Comparison of ENCODE assay signal across 11 mouse cellular contexts in the genomic region with DNA sequence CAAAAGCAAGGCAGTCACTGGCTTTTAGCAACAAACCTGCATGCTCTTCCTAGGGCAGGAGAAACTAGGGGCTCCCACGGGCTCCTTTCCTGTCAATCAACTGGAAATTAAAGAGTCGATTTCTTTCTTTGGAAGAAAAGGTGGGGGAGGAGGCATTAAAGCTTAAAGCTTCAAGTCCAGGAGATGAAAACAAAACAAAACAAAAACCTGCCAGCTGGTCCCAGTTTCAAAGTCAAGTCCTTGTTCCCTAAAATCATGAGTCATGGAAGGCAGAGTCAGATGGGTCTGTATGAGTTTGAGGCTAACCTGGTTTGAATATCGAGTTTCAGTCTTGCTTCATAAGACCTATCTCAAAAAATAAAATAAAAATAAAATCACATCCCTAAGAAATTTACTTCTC. TPM values are rescaled to one million over a fixed set of nuclear protein-coding genes. Genes with fewer than 3 reads are reported as not detected.
A peak's percentile ranks its signal among the peaks of the same experiment; 100 is the strongest.
DNase-seq lines count a peak whose midpoint lies in the region; ATAC-seq and TF ChIP-seq lines count a peak whose summit lies in the region.
"Had no signal": no experiment of that assay in that cellular context is flagged by ENCODE, and none has a peak within 500 bp of the region (broad histone marks: within the 10 kb centered on the region; RNA-seq: fewer than 3 reads in every experiment).

No protein-coding gene starts in this region.

- no peaks in the 10 kb centered on the region for H3K9me3 ChIP-seq in kidney, embryonic 15.5 days (replicated peaks)
- no peaks in the 10 kb centered on the region for H3K9me3 ChIP-seq in hindbrain, embryonic 12.5 days (replicated peaks)
- H3K9me3 ChIP-seq in midbrain, embryonic 15.5 days: no peaks in the 10 kb centered on the region

- TF ChIP-seq POLR2A in cortical plate, adult 2 months (IDR thresholded peaks at IDR 0.05; ENCODE audit: extremely low read depth, insufficient read depth, low read length): no peak

- peak overlapping the region; percentile 85 for H3K4me2 ChIP-seq in kidney, embryonic 15.5 days
- H3K4me2 ChIP-seq in hindbrain, embryonic 12.5 days (replicated peaks): 0 out of 2 replicates have a peak overlapping the region, but pooled peaks have one; percentile 13
- H3K4me2 ChIP-seq in midbrain, embryonic 15.5 days: peak overlapping the region; percentile 25

- peaks cover 41% of the 10 kb centered on the region for H3K36me3 ChIP-seq in kidney, embryonic 15.5 days
- H3K36me3 ChIP-seq in hindbrain, embryonic 12.5 days: peaks cover 30% of the 10 kb centered on the region
- H3K36me3 ChIP-seq in midbrain, embryonic 15.5 days (replicated peaks): 0 out of 2 replicates have a peak, but pooled peaks cover 7% of the 10 kb centered on the region

- H3K9ac ChIP-seq in kidney, embryonic 15.5 days: no peak overlapping the region
- H3K9ac ChIP-seq in hindbrain, embryonic 12.5 days: no peak overlapping the region
- H3K9ac ChIP-seq in midbrain, embryonic 15.5 days: no peak overlapping the region; the same call in 1 of the 2 replicates

- no peaks in the 10 kb centered on the region for H3K27me3 ChIP-seq in kidney, embryonic 15.5 days
- H3K27me3 ChIP-seq in hindbrain, embryonic 12.5 days: no peaks in the 10 kb centered on the region
- no peaks in the 10 kb centered on the region for H3K27me3 ChIP-seq in midbrain, embryonic 15.5 days (replicated peaks)

- TF ChIP-seq CTCF in cortical plate, adult 2 months (IDR thresholded peaks at IDR 0.05; ENCODE audit: extremely low read depth, insufficient read depth, low read length): no peak

- whole genome bisulfite sequencing in kidney, embryonic 15.5 days: 33% methylated on average over 3 of the region's 3 CpGs
- 49% methylated on average over 3 of the region's 3 CpGs for WGBS in hindbrain, embryonic 12.5 days
- WGBS in midbrain, embryonic 15.5 days: 38% methylated on average over 3 of the region's 3 CpGs

- H3K27ac ChIP-seq in kidney, embryonic 15.5 days: peak overlapping the region; percentile 73
- H3K27ac ChIP-seq in cortical plate, adult 2 months (ENCODE audit: insufficient read depth, low read length): no peak overlapping the region
- no peak overlapping the region for H3K27ac ChIP-seq in hindbrain, embryonic 12.5 days
- H3K27ac ChIP-seq in midbrain, embryonic 15.5 days: no peak overlapping the region

- peak overlapping the region; percentile 91; the same call in 1 of the 2 replicates for H3K4me3 ChIP-seq in kidney, embryonic 15.5 days (replicated peaks)
- H3K4me3 ChIP-seq in cortical plate, adult 2 months (ENCODE audit: insufficient read depth, low read length): peak overlapping the region; percentile 76; the same call in 1 of the 2 replicates
- no peak overlapping the region for H3K4me3 ChIP-seq in hindbrain, embryonic 12.5 days
- no peak overlapping the region for H3K4me3 ChIP-seq in midbrain, embryonic 15.5 days

- no peak for ATAC-seq in kidney, embryonic 15.5 days (replicated peaks; ENCODE audit: low FRiP score)
- no peak for ATAC-seq in hindbrain, embryonic 12.5 days (ENCODE audit: low FRiP score)
- ATAC-seq in midbrain, embryonic 15.5 days (replicated peaks): no peak

- DNase-seq in kidney, adult 11 months: no peak
- DNase-seq in ovary, postnatal 14 days (ENCODE audit: low spot score): no peak
- no peak for DNase-seq in ovary, postnatal 36 days (ENCODE audit: low spot score)
- no peak for DNase-seq in ovary, adult 18-20 months (ENCODE audit: low spot score)
- DNase-seq: adrenal gland, adult 8-10 months; cerebellum, postnatal 14 days had no signal

- peaks cover 25% of the 10 kb centered on the region for H3K4me1 ChIP-seq in kidney, embryonic 15.5 days
- peaks cover 2% of the 10 kb centered on the region; the same call in 1 of the 2 replicates for H3K4me1 ChIP-seq in cortical plate, adult 2 months (ENCODE audit: control insufficient read depth, insufficient read depth, low read length)
- peaks cover 17% of the 10 kb centered on the region for H3K4me1 ChIP-seq in hindbrain, embryonic 12.5 days
- H3K4me1 ChIP-seq in midbrain, embryonic 15.5 days: peaks cover 24% of the 10 kb centered on the region

RNA-seq across cellular contexts. Expression of gene Tulp3, which starts 1.5 kb away (rescaled TPM):
- polyA plus RNA-seq in kidney, embryonic 15.5 days (2015; fragmentation: Nextera tagmentation; extraction: Ambion mirVana): 23.1 and 26.5 TPM in 2 replicates
- polyA plus RNA-seq in cortical plate, adult 2 months (2012; rRNA removed): 27.2 and 27.8 TPM in 2 replicates
- polyA plus RNA-seq in hindbrain, embryonic 12.5 days (2016; fragmentation: Nextera tagmentation; extraction: Ambion mirVana): 22.0 and 22.2 TPM in 2 replicates
- 16.2 and 17.6 TPM in 2 replicates for polyA plus RNA-seq in midbrain, embryonic 15.5 days (2015; fragmentation: Nextera tagmentation; extraction: Ambion mirVana)

RNA-seq across cellular contexts. Expression of gene Rhno1, which starts 8.6 kb away (rescaled TPM):
- 122 TPM in 2 replicates for polyA plus RNA-seq in kidney, embryonic 15.5 days (2015; fragmentation: Nextera tagmentation; extraction: Ambion mirVana)
- 11.8 and 12.2 TPM in 2 replicates for polyA plus RNA-seq in cortical plate, adult 2 months (2012; rRNA removed)
- 138 and 142 TPM in 2 replicates for polyA plus RNA-seq in hindbrain, embryonic 12.5 days (2016; fragmentation: Nextera tagmentation; extraction: Ambion mirVana)
- polyA plus RNA-seq in midbrain, embryonic 15.5 days (2015; fragmentation: Nextera tagmentation; extraction: Ambion mirVana): 86.1 and 89.4 TPM in 2 replicates

RNA-seq across cellular contexts. Expression of gene Foxm1, which starts 8.6 kb away (rescaled TPM):
- polyA plus RNA-seq in kidney, embryonic 15.5 days (2015; fragmentation: Nextera tagmentation; extraction: Ambion mirVana): 33.7 and 36.4 TPM in 2 replicates
- 1.7 and 2.5 TPM in 2 replicates for polyA plus RNA-seq in cortical plate, adult 2 months (2012; rRNA removed)
- polyA plus RNA-seq in hindbrain, embryonic 12.5 days (2016; fragmentation: Nextera tagmentation; extraction: Ambion mirVana): 36.1 and 40.3 TPM in 2 replicates
- 5.7 and 7.6 TPM in 2 replicates for polyA plus RNA-seq in midbrain, embryonic 15.5 days (2015; fragmentation: Nextera tagmentation; extraction: Ambion mirVana)

RNA-seq across cellular contexts. Expression of gene Tex52, which starts 21.1 kb away (rescaled TPM):
- polyA plus RNA-seq in kidney, embryonic 15.5 days (2015; fragmentation: Nextera tagmentation; extraction: Ambion mirVana): 0.26 and 0.44 TPM in 2 replicates
- polyA plus RNA-seq in cortical plate, adult 2 months (2012; rRNA removed): 2.8 and 4.3 TPM in 2 replicates
- polyA plus RNA-seq in hindbrain, embryonic 12.5 days (2016; fragmentation: Nextera tagmentation; extraction: Ambion mirVana): 0.65 and 0.76 TPM in 2 replicates
- polyA plus RNA-seq in midbrain, embryonic 15.5 days (2015; fragmentation: Nextera tagmentation; extraction: Ambion mirVana): 1.0 and 1.1 TPM in 2 replicates

RNA-seq across cellular contexts. Expression of gene Gm44596, which starts 21.2 kb away (rescaled TPM):
- not detected in 2 replicates for polyA plus RNA-seq in kidney, embryonic 15.5 days (2015; fragmentation: Nextera tagmentation; extraction: Ambion mirVana)
- 0.40 TPM in 1 of 2 replicates, not detected in the other for polyA plus RNA-seq in cortical plate, adult 2 months (2012; rRNA removed)
- polyA plus RNA-seq in hindbrain, embryonic 12.5 days (2016; fragmentation: Nextera tagmentation; extraction: Ambion mirVana): not detected in 2 replicates
- not detected in 2 replicates for polyA plus RNA-seq in midbrain, embryonic 15.5 days (2015; fragmentation: Nextera tagmentation; extraction: Ambion mirVana)
- polyA plus RNA-seq: testis, adult 2 months had no signal

Comparison
In these comparisons a context has a peak if more than half of its experiments do, and no peak if none do; other contexts are left out.
1. H3K4me2 ChIP-seq: peak in every context shown above with its lines; median percentile 85 in kidney, embryonic 15.5 days; 25 in midbrain, embryonic 15.5 days; 13 in hindbrain, embryonic 12.5 days.
2. H3K4me3 ChIP-seq: peak in kidney, embryonic 15.5 days (single experiment) and cortical plate, adult 2 months (single experiment); none in hindbrain, embryonic 12.5 days (single experiment) and midbrain, embryonic 15.5 days (single experiment).